Mouse (Mus musculus): Measurements from ENCODE around the gene Diras1. TPM values are rescaled to one million over a fixed set of nuclear protein-coding genes. Genes with fewer than 3 reads are reported as not detected.

Gene Diras1
- not detected for total RNA-seq (2023)

DNA sequence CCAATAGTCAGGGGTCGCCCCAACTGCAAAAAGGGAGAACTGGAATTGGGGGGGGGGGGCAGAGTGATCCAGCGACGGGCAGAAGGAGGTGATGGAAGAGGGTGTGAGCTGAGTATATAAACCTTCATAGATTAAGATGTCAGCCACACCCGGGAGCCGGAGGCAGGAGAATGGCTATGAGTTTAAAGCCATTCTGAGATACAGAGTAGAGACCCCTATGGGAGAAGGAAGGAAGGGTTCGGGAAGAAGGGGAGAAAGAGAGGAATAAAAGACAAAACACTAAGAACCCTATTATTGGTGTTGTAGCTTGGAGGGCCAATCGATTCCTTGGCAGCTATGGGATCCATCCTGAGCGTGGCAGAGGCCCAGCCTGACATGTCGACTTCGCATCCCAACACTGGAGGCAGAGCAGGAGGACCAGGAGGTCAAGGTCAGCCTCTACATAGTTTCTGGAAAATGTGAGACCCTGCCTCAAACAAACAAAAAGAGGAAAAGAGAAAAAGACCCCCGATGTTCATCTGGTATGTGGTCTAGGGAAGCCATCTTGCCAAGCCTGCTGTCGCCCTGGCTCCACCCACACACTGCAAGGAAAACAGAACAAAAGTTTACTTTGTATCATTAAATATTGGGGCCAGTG, at the start of gene Diras1:
Gene Diras1 (minus strand): TSS at position 24 of the 637 bp plus-strand sequence.

DNA sequence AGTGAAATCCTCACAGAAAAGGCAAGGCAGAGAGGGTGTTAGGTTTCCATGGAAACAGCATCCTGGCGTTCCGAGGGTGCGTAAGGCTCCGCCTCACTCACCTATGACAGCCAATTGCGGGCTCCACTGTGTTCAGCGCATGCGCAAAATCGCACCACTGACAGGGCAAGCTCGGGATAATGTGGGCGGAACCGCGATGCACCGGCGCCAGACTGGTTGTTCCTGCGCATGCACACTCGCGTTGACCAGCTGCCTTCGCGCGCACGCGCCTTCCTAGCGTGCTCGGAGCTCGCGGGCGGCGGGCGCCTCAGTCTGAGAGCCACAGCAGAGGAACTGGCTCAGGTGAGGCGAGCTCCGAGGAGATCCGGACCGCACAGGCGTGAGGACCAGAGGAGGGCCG, 44.4 kb upstream of the Diras1 start, which contains the start of gene Thop1:
Gene Thop1 (plus strand): TSS at position 200 of the 400 bp plus-strand sequence.

DNA sequence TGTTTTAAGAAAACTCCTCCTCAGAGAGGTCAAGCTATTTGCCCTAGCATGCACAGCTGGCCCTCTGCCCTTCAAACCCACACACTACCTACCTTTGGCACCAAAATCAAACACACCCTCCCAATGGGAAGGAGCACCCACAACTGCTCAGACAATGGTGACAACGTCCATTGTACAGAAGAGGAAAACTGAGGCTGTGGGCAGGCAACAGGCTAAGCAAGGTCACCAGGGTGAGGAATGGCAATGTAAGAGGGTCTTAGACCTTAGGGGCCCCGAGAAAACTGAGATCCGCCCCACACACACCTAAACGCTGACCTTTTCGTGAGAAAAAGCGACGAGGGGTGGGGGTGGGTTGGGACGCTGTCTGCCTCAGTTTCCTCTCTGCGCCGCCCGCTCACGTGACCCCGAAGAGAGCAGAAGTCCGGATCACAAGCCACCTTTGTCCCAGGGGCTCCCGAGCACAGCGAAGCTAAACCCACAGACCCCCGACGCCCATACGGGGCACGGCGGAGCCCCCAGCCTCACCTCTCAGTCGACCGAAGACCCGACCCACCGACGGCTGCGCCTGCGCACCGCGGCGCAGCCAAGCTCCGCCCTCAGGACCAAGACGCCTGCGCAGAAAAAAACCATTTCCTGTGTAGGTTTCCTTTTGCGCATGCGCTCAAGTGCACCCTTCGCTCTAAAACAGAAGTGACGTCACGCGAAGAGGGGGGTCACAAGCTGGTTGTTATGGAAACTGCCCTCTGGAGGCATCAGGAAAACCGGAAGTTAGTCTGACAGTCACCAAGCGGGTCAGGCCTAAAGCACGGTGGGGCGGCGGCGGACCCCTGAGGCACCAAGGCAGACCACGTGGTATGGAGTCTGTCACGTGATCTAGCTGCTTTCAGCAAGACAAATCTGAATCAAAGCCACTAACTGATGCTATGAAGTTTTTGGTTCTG, 34.4 kb upstream of the Diras1 start, which contains the start of gene Sgta:
Gene Sgta (minus strand): TSS at position 579 of the 941 bp plus-strand sequence.

DNA sequence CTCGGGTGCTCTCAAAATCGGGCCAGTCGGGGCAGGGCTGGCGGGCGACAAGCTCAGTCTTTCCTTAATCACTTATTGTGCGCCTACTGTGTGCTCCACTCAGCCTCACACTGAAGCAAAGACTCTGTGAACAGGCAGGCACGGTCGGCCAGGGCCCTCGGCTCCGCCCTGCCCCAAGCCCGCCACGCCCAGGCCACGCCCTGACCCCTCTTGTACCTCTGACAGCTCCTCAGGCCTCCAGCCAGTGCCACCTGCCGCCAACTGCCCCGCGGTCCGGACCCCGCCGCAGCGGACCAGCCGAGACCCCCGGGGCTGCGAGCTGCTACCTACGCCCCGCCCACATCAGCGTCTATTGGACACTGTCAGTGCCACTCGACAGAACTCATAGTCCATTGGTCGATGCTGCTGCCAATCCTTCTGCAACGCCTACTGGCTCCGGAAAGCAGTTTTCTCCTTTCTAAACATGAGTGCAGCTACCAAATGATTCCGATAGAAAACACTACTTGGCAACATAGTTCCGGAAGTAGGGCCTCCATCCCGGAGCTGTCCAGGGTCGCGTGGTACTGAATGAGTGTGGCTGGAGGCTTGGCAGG, 11.6 kb upstream of the Diras1 start, which contains the start of gene Slc39a3:
Gene Slc39a3 (minus strand): TSS at position 439 of the 593 bp plus-strand sequence.

DNA sequence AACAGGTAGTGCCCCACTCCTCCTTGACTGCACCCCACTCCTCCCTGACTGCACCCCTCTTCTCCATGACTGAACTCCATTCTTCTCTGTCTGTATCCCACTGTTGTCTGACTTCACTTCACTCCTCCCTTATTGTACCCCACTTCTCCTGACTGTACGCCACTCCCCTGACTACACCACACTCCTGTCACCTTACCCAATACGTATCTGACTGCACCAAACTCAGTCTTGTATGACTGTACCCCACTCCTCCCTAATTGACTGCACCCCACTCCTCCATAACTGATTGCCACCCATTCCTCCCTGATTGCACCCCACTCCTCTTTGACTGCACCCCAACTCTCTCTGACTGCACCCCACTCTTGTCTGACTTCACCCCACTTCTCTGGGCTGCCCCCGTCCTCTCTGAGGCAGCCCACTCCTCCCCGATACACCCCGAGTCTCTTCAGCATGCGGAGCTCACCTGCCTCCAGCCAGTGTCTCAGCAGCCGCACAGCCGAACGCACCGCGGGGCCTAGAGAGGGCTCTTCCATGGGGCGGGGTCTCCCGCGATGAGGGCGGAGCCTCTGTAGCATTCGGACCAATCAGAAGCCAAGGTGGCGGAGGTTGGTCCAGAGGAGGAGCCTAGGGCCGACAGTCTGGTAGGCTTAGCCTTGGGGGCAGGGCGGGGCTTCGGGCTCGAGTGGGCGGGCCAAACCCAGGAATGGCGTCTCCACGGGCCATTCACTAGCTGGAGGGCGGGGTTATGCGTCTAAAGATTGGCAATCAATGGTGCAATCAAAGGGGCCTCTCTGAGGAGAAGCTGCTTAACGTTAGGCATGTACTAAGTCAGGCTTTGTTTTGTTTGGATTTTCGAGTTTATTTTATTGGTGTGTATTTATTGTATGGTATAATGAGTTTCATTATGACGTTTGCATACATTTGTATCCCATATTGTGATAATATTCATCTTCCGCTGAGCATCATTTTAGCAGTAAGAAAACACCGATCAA, 10.8 kb downstream of the Diras1 start, which contains the start of gene Gng7:
Gene Gng7 (minus strand): TSS at position 553 of the 992 bp plus-strand sequence.

Other genes starting within 250 kb of the Diras1 start
- gene Sf3a2, start 227.5 kb downstream of the Diras1 start, total RNA-seq (2023) = 10 to 100 TPM; 46.8 to 52.8 TPM
- gene Plekhj1, start 227.0 kb downstream of the Diras1 start, total RNA-seq (2023) = 10 to 100 TPM; 71.4 to 87.6 TPM
- under 1 TPM; 0.37 to 0.76 TPM for gene Amh, start 220.4 kb downstream of the Diras1 start, total RNA-seq (2023)
- gene Jsrp1, start 212.2 kb downstream of the Diras1 start, total RNA-seq (2023) = not detected
- gene Oaz1, start 199.0 kb downstream of the Diras1 start, total RNA-seq (2023) = 100 to 1,000 TPM; 575 to 577 TPM
- not detected for gene Lingo3, start 181.6 kb downstream of the Diras1 start, total RNA-seq (2023)
- gene Lsm7, start 170.5 kb downstream of the Diras1 start, total RNA-seq (2023) = 10 to 100 TPM; 16.3 to 17.5 TPM
- gene Sppl2b, start 170.4 kb downstream of the Diras1 start, total RNA-seq (2023) = 10 to 100 TPM; 23.0 to 25.9 TPM
- not detected for gene Tmprss9, start 153.8 kb downstream of the Diras1 start, total RNA-seq (2023)
- gene Timm13, start 124.7 kb downstream of the Diras1 start, total RNA-seq (2023) = 10 to 100 TPM; 43.0 to 50.4 TPM
- gene Lmnb2, start 107.4 kb downstream of the Diras1 start, total RNA-seq (2023) = 10 to 100 TPM; 20.5 to 24.4 TPM
- gene Gadd45b, start 95.6 kb downstream of the Diras1 start, total RNA-seq (2023) = 10 to 100 TPM; 24.5 to 33.7 TPM
- gene Gng7, start 10.7 kb downstream of the Diras1 start, total RNA-seq (2023) = 1 to 10 TPM in 1 of 2 experiments, under 1 TPM in 1; 0.58 to 1.3 TPM
- gene Slc39a3, start 11.8 kb upstream of the Diras1 start, total RNA-seq (2023) = 10 to 100 TPM; 11.6 to 13.3 TPM
- 10 to 100 TPM; 49.0 to 54.7 TPM for gene Sgta, start 34.5 kb upstream of the Diras1 start, total RNA-seq (2023)
- gene Thop1, start 44.4 kb upstream of the Diras1 start, total RNA-seq (2023) = 1 to 10 TPM; 5.8 to 6.9 TPM
- 1 to 10 TPM in 1 of 2 experiments, under 1 TPM in 1; 0.64 to 1.2 TPM for gene Creb3l3, start 73.2 kb upstream of the Diras1 start, total RNA-seq (2023)
- 10 to 100 TPM; 84.3 to 89.6 TPM for gene Map2k2, start 80.3 kb upstream of the Diras1 start, total RNA-seq (2023)
- 10 to 100 TPM; 60.7 to 67.8 TPM for gene Zbtb7a, start 109.6 kb upstream of the Diras1 start, total RNA-seq (2023)
- 10 to 100 TPM; 27.4 to 29.6 TPM for gene Pias4, start 142.3 kb upstream of the Diras1 start, total RNA-seq (2023)
- 100 to 1,000 TPM; 738 to 811 TPM for gene Eef2, start 151.0 kb upstream of the Diras1 start, total RNA-seq (2023)
- 10 to 100 TPM; 26.7 to 27.9 TPM for gene Dapk3, start 157.3 kb upstream of the Diras1 start, total RNA-seq (2023)
- not detected for gene 4930442H23Rik, start 158.2 kb upstream of the Diras1 start, total RNA-seq (2023)
- not detected for gene Nmrk2, start 176.4 kb upstream of the Diras1 start, total RNA-seq (2023)
- gene Atcay, start 205.2 kb upstream of the Diras1 start, total RNA-seq (2023) = not detected
- gene Zfr2, start 207.5 kb upstream of the Diras1 start, total RNA-seq (2023) = 1 to 10 TPM in 1 of 2 experiments, under 1 TPM in 1; 0.24 to 1.1 TPM
- gene Matk, start 227.3 kb upstream of the Diras1 start, total RNA-seq (2023) = 10 to 100 TPM in 1 of 2 experiments, 1 to 10 TPM in 1; 5.1 to 10.3 TPM
- gene Mrpl54, start 241.3 kb upstream of the Diras1 start, total RNA-seq (2023) = 10 to 100 TPM; 33.8 to 41.6 TPM
- 10 to 100 TPM; 26.1 to 28.4 TPM for gene Apba3, start 241.3 kb upstream of the Diras1 start, total RNA-seq (2023)